Mouse (Mus musculus) brain, embryonic 14.5 days (tissue): ENCODE data around the gene Cadps. TPM values are rescaled to one million over a fixed set of nuclear protein-coding genes. Genes with fewer than 3 reads are reported as not detected.

Source experiments
- DNase-seq: peaks from one replicate; pipeline ENCODE4 v3.0.0-alpha.2; 2011; ENCODE audit warnings: low read depth
- CTCF ChIP-seq: fragments of 200-500 bp; IDR thresholded peaks from 2 replicates; pipeline ENCODE4 v1.5.1; 2012; ENCODE audit warnings: inconsistent platforms, mild to moderate bottlenecking, moderate library complexity, borderline replicate concordance; ENCODE audit not compliant: insufficient read depth, insufficient read length; ENCODE audit errors: extremely low read depth
- POLR2A ChIP-seq: fragments of 200-500 bp; IDR thresholded peaks from 2 replicates; pipeline ENCODE4 v1.6.1; 2012; ENCODE audit warnings: mild to moderate bottlenecking, inconsistent platforms, borderline replicate concordance; ENCODE audit not compliant: poor library complexity, insufficient read depth, insufficient read length, severe bottlenecking; ENCODE audit errors: extremely low read depth
- polyA plus RNA-seq: library from polyadenylated mRNA; depleted of rRNA; stranded (reverse); fragments of >200 nt; gene quantifications from 2 replicates; pipeline ENCODE4 v1.2.3, GENCODE M21; 2012

Cadps gene
- polyA plus RNA-seq, 1 experiment = 146 TPM

- DNase-seq = no peak
- no peak for TF ChIP-seq CTCF
- no peak for TF ChIP-seq POLR2A
These were observed 478.1 kb downstream of the Cadps start for GRCm38 (mm10) chr14:12344746-12345240.

- TF ChIP-seq POLR2A = no peak
- TF ChIP-seq CTCF = no peak
- DNase-seq = peak; percentile 46
These were observed 478.7 kb downstream of the Cadps start for GRCm38 (mm10) chr14:12344061-12344745.

- TF ChIP-seq CTCF = no peak
- TF ChIP-seq POLR2A = no peak
- peak; percentile 66 for DNase-seq
These were observed 479.4 kb downstream of the Cadps start for GRCm38 (mm10) chr14:12343451-12343941.

GRCm38 (mm10) chr14:12342458-12343131 lies 480.3 kb downstream of the Cadps start:
- no peak for TF ChIP-seq CTCF
- DNase-seq = peak; percentile 55

- TF ChIP-seq CTCF = no peak
- TF ChIP-seq POLR2A = no peak
- peak; percentile 47 for DNase-seq
These were observed 481.0 kb downstream of the Cadps start for GRCm38 (mm10) chr14:12341789-12342457.

- DNase-seq = peak; percentile 85
- TF ChIP-seq CTCF = no peak
- TF ChIP-seq POLR2A = no peak
These were observed 481.6 kb downstream of the Cadps start for GRCm38 (mm10) chr14:12341075-12341788.

GRCm38 (mm10) chr14:12340238-12341074 lies 482.4 kb downstream of the Cadps start:
- peak; percentile 62 for DNase-seq
- TF ChIP-seq POLR2A = no peak
- no peak for TF ChIP-seq CTCF

- peak; percentile 62 for DNase-seq
- no peak for TF ChIP-seq POLR2A
These were observed 483.9 kb downstream of the Cadps start for GRCm38 (mm10) chr14:12338811-12339565.

GRCm38 (mm10) chr14:12337998-12338809 lies 484.7 kb downstream of the Cadps start:
- no peak for TF ChIP-seq POLR2A
- TF ChIP-seq CTCF = no peak
- peak; percentile 98 for DNase-seq

- peak; percentile 97 for DNase-seq
- no peak for TF ChIP-seq POLR2A
- TF ChIP-seq CTCF = no peak
These were observed 485.4 kb downstream of the Cadps start for GRCm38 (mm10) chr14:12337421-12337997.
